Mouse (Mus musculus) heart, adult 8-10 months (tissue): ENCODE measurements at regions not wholly inside any gene's neighbourhood (a gene's known extent, or its start where the extent isn't known, plus 50 kb on each side); places are given as distances from the start of the nearest gene placed in this dataset.

ENCODE experiments used
- DNase-seq: peaks from one replicate; pipeline ENCODE4 v3.0.0; 2022; ENCODE audit warnings: low spot score

DNA sequence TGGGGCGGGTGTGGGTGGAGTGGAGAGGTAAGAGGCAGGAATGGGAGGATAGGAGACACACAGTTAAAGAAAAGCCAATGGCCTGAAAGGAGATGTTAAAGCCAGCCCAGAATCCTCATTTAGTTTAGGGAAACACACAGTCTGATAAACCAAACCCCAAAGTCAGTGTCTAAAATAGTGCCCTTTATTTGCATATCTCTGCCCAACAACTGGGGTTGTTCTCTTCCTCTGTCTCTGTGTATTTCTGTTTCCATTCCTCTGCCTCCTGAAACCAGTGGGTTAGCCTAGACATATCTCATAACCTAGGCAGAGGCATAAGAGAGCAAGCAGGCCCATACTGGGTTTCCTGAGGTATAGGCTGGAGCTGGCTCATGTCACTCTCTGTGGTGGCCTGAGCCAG is 138.6 kb upstream of the Zc3h12a start:
- no peak for DNase-seq

DNA sequence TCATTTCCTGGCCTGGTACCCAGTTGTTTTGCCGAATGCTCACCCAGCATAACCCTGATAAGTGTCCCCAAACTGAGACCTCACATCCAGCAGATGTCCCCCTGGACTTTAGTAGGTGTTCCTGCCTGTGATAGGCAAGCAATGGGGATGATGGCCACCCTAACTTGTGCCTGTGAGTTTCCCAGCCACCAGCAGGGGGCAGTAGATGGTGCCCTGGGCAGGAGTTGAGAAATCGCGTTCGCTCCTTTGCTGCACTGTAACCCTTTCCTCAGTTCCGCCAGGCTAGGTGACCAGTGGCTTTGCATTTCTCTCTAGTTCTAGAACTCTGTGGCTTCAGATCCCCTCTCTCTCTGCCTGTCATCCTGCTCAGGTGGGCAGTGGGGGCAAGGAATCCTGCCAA is 137.9 kb upstream of the Zc3h12a start:
- no peak for DNase-seq

GRCm38 (mm10) chr4:125265065-125265464 is 137.4 kb upstream of the Zc3h12a start:
- DNase-seq = no peak

- no peak for DNase-seq
Observed at GRCm38 (mm10) chr4:125261547-125261946, 133.9 kb upstream of the Zc3h12a start.

- no peak for DNase-seq
Observed at GRCm38 (mm10) chr4:125259306-125259705, 131.7 kb upstream of the Zc3h12a start.

GRCm38 (mm10) chr4:125257916-125258315 is 130.3 kb upstream of the Zc3h12a start:
- no peak for DNase-seq

DNA sequence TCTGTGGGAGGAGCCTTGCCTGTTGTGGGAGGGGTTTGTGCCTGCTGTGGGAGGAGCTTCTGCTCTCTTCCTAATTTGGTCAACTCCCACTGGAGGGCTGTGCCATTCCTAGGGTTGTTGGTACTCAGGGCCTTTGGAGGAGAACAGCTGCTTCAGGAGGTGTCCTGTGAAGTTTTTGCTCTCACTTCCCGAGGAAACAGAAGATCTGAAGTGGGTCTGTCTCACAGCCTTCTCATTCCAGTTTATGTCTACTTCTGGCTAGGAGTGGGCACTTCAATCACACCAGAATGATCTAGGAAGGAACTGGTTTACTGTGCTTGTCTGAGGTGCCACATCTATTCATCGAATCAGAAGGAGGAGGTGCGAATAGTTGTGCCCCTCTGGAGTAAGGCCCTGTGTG is 125.5 kb upstream of the Zc3h12a start:
- DNase-seq = no peak

GRCm38 (mm10) chr4:125252228-125252627 is 124.6 kb upstream of the Zc3h12a start:
- no peak for DNase-seq

DNA sequence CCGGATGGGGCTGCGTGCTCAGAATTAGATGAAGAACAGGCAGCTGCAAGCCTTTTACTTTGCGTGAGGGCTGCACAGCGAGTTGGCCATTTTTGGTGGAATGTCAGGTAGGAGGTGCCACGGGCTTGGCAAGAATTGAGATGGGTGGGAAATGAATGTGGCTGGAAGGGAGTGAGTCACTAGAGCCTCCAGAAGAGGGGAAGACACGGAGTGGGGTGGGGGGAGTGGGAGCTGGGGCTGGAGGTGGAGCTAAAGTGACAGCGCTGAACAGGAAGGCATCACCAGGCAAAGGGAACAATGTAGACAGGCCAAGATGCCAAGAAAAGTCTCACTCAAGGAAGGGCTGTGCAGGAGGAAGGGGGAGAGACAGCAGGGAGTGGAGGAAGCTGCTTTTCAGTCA is 121.4 kb upstream of the Zc3h12a start:
- DNase-seq = no peak

GRCm38 (mm10) chr4:125246171-125246570 is 118.5 kb upstream of the Zc3h12a start:
- DNase-seq = no peak

DNA sequence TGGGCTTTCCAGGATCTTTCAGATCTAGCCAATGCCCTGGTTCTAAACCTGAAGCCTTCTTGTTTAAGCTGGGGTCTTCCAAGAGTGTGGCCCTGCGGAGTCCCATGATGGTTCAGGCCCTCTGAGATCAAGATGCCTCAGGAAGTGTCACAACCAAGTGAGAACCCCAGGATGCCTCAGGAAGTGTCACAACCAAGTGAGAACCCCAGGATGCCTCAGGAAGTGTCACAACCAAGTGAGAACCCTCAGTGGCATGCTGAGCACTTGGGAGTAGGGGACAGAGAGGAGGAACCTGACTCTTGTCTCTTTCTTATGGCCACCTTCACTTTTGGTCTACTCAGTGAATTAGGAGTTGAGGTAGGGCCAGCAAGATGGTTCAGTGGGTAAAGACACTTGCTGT is 114.9 kb upstream of the Zc3h12a start:
- DNase-seq = no peak

GRCm38 (mm10) chr4:125241577-125242262 is 114.1 kb upstream of the Zc3h12a start:
- no peak for DNase-seq

DNA sequence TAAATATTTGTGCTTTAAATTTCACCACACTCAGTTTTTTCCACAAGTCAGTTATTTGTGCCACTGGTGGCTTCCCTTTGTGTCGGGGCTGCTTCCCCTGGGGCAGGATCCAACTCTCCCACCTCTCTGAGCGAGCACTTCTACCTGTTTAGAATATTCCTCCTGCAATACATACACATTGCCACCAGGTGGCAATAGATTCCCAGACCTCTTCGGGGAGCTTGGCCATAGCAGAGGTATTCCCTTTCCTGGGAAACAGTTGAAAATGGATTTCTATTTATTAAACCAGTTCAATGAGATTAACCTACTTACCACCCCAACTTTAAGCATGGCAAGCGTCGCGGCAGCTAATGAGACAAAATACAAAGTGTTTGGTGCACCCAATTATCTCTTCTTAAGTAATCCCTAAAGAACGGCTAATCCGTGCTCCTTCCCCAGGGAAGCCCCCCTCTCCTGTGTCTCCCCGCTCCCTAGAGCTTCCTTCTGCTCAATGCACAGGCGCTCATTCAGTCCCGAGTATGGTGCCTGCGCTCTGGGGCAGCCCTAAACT is 104.1 kb upstream of the Zc3h12a start:
- DNase-seq = no peak

DNA sequence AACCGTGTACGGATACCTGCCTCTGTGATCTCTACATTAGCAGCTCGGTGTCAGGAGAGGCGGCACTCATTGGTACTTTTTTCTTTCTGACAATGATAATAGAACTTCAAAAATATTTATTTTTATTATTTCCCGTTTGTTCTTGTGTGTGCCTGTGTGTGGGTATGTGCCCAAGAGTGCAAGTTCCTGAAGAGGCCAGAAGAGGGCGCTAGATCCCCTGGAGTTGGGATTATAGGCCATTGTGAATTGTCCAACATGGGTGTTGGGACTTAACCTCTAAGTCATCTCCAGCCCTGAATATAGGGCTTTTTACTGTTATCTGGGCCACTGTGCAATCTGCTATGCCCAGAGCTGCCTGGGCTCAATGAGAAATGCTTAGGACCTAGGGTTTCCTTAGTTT is 99.6 kb upstream of the Zc3h12a start:
- no peak for DNase-seq

- no peak for DNase-seq
Observed at GRCm38 (mm10) chr4:125222922-125223321, 95.3 kb upstream of the Zc3h12a start.

GRCm38 (mm10) chr4:125220314-125220713 is 92.7 kb upstream of the Zc3h12a start:
- no peak for DNase-seq

DNA sequence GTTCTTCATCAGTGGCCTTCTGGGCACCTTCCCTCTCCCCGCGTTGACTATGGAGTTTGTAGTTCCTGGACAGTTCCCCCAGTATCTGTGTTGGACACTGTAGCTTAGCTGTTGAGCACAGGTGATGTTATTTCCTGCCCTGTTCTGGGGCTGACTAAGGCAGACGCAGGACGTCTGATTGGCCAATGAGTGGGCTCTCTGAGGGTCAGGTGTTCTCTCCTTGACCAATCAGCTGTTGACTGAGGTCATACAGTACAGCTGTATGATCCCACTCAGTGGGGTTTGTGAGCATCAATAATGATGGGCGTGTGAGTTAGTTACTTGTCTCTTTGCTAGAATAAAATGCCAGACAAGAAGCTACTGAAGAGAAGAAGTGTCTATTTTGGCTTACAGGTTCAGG is 91.6 kb upstream of the Zc3h12a start:
- no peak for DNase-seq

DNA sequence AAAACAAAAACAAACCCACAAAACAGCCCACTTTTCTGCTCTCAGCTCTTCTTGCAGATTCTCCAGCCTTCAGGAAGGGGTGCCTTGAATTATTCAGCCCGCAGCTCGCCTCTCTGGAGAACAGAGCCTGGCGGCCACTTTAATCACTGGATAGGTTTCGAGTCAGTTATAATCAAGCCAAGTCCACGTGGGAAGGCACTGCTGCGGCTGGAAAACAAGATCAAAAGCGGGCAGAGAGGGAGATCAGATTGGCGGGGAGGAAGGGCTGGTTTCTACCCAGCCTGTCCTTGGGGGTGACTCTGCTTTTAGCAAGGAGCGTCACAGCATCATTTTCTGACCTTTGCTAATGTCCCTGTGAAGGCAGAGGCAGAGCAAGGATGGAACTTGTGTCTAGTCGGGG is 86.7 kb upstream of the Zc3h12a start:
- no peak for DNase-seq

DNA sequence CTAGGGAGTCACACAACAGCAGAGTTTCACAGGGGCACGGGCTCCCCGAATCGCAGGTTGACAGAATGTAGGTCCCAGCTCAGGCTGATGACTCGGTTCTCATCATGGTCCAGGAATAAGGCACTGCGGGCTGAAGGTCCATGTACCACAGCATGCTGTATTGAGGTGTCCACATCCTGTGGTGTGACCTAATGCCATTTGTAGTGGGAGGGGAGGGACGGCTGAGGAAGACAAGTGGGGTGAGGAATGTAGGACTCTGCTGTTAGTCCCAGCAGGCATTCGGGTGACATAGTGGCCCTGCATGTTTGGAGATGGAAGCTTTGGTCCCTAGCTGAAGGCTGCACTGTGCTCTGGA is 84.5 kb upstream of the Zc3h12a start:
- DNase-seq = no peak

GRCm38 (mm10) chr4:125211459-125212175 is 84.0 kb upstream of the Zc3h12a start:
- peak; percentile 8 for DNase-seq

GRCm38 (mm10) chr4:125210719-125211118 is 83.1 kb upstream of the Zc3h12a start:
- no peak for DNase-seq

- no peak for DNase-seq
Observed at GRCm38 (mm10) chr4:125208136-125208915, 80.7 kb upstream of the Zc3h12a start.

DNA sequence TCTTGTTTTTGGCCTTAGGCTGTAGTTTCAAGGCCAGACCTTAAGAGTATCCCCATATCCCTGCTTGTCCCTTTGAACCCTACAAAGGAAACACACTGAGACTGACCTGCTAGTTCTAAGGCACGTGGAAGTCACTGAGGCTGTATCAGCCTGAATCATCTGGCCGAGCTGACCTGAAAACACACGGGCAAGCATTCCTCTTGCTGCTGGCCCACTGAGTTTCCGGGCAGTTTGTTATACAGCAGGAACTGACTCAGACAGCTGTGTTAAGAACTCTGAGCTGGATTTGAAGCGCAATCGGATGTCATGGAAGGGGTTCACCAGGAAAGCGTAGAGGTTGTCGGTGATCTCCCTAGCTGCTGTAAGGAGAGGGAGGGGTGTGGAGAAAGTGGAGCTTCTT is 75.9 kb upstream of the Zc3h12a start:
- DNase-seq = no peak
